Mouse (Mus musculus): ENCODE data around the gene Sox5.

The Sox5 gene

DNA sequence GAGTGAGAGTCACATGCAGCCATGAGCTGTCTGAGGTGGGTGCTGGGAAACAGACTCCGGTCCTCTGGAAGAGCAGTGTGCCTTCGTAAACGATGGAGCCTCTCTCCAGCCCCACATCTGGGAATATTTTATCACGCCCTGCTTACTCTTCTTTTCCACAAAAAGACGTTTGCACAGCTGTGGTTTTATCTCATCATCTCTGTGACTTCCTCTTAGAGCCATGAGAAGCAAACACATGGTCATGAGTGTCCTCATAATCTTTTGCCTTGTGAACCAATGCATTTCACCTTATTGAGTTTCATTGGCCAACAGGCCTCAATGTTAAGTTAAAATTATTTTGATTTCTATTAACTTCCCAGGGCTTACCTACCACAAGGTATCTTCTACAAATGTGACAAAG lies 994.4 kb downstream of the Sox5 start:
- no peak for DNase-seq (ENCODE audit: low read depth, low spot score)

GRCm38 (mm10) chr6:143785685-143786084 lies 996.1 kb downstream of the Sox5 start:
- DNase-seq (ENCODE audit: low read depth, low spot score), result peak; percentile 42

Data from brain, adult 2 months (tissue).